7 mouse cellular contexts compared by ENCODE assay signal in the genomic region with DNA sequence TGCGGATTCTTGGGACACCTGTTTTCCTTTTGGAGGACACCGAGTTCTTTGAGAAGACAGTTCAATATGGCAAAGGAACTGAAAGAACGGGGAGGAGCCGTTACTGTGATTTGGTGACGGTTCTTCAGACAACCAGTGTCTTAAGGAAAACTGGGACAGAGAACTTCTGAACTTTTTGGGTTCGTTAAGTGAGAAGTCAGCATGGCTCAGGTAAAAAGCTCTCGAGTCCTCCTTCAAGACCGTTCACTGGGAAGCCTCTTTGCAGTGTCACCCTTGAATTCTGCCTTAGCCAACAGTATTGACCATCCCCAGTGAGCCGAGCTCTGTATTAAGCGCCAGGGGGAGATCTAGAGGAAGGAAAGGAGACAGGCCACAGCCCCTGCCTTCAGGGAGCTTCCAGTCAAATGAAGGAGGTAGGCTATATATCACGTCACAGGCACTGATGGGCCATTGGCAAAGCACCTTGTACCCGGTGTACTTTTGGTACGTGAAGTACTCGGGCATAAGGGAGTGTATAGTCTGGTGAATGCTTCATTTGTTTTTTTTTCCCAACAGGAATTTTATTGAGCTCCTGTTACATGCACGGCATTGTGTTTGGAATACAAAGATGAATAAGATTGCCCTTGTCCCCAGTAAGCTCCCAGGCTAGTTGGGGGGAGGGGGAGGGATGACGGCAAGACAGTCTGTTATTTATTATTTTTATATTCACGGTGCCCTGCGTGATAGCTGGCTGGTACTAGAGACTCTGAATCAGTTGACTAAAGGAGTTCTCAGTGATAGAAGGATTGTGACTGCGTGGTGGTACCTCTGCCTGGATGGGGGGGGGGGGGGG. TPM values are rescaled to one million over a fixed set of nuclear protein-coding genes. Genes with fewer than 3 reads are reported as not detected.
DNase-seq lines count a peak whose midpoint lies in the region; ATAC-seq and TF ChIP-seq lines count a peak whose summit lies in the region.

A gene (minus strand): TSS at position 51 of the 832 bp plus-strand sequence.

- no peak for DNase-seq in spleen, adult 2 months (ENCODE audit: low read depth in 1 of 2, low spot score in 2 of 2)
- DNase-seq in spleen, postnatal 36 days (ENCODE audit: low spot score in 2 of 2): no peak
- peak; percentile 56 for DNase-seq in brain, adult 2 months (ENCODE audit: low read depth, low spot score)
- no peak for DNase-seq in left cerebral cortex, postnatal 25 days (ENCODE audit: low spot score in 2 of 2)
- no peak for DNase-seq in ovary, postnatal 10 days (ENCODE audit: low spot score)

- TF ChIP-seq POLR2A in spleen, adult 2 months (IDR thresholded peaks at IDR 0.05; ENCODE audit: low read depth, low read length): no peak

- no peaks in the 10 kb centered on the region for H3K9me3 ChIP-seq in heart, embryonic 15.5 days (replicated peaks)
- H3K9me3 ChIP-seq in neural tube, embryonic 15.5 days (replicated peaks): no peaks in the 10 kb centered on the region

- H3K9ac ChIP-seq in heart, embryonic 15.5 days: peak within 1 kb of the TSS; percentile 86
- H3K9ac ChIP-seq in neural tube, embryonic 15.5 days (replicated peaks): peak within 1 kb of the TSS; percentile 87

- 80% methylated on average over 19 of the region's 19 CpGs for WGBS in spleen, adult 2 months
- WGBS in heart, embryonic 15.5 days: 58% methylated on average over 19 of the region's 19 CpGs
- WGBS in neural tube, embryonic 15.5 days: 45% methylated on average over 19 of the region's 19 CpGs

- peaks cover 27% of the 10 kb centered on the region; the same call in 1 of the 2 replicates for H3K4me1 ChIP-seq in spleen, adult 2 months (ENCODE audit: control insufficient read depth, insufficient read depth, insufficient read length)
- peaks cover 31% of the 10 kb centered on the region for H3K4me1 ChIP-seq in heart, embryonic 15.5 days (replicated peaks)
- H3K4me1 ChIP-seq in neural tube, embryonic 15.5 days: peaks cover 53% of the 10 kb centered on the region

- no peaks in the 10 kb centered on the region for H3K27me3 ChIP-seq in spleen, adult 2 months (ENCODE audit: control insufficient read depth, insufficient read depth, low read length)
- H3K27me3 ChIP-seq in heart, embryonic 15.5 days: no peaks in the 10 kb centered on the region
- H3K27me3 ChIP-seq in neural tube, embryonic 15.5 days (replicated peaks): no peaks in the 10 kb centered on the region

- intact Hi-C loops in left cerebral cortex, postnatal 25 days (cut with DNase I): loop anchor here (5.0 kb wide), 1 partner anchor 58 kb away; no protein-coding TSS in a partner anchor

- peak within 1 kb of the TSS; percentile 65 for H3K4me2 ChIP-seq in heart, embryonic 15.5 days
- peak within 1 kb of the TSS; percentile 65 for H3K4me2 ChIP-seq in neural tube, embryonic 15.5 days

- no peak for TF ChIP-seq CTCF in spleen, adult 2 months (IDR thresholded peaks at IDR 0.05; ENCODE audit: extremely low read depth, insufficient read depth, insufficient read length, insufficient replicate concordance)

- ATAC-seq in heart, embryonic 15.5 days (replicated peaks; ENCODE audit: insufficient number of reproducible peaks, insufficient read depth, low FRiP score, low read depth): no peak
- ATAC-seq in neural tube, embryonic 15.5 days (ENCODE audit: low FRiP score): no peak

- H3K27ac ChIP-seq in spleen, adult 2 months (ENCODE audit: insufficient read depth, low read length): peak within 1 kb of the TSS; percentile 98
- H3K27ac ChIP-seq in heart, embryonic 15.5 days: peak within 1 kb of the TSS; percentile 98
- H3K27ac ChIP-seq in neural tube, embryonic 15.5 days (replicated peaks): peak within 1 kb of the TSS; percentile 99

- peak within 1 kb of the TSS; percentile 61 for H3K4me3 ChIP-seq in spleen, adult 2 months (ENCODE audit: extremely low read depth, insufficient read depth, insufficient read length)
- H3K4me3 ChIP-seq in heart, embryonic 15.5 days: peak within 1 kb of the TSS; percentile 68
- H3K4me3 ChIP-seq in neural tube, embryonic 15.5 days (replicated peaks): peak within 1 kb of the TSS; percentile 82

- peaks cover 20% of the 10 kb centered on the region for H3K36me3 ChIP-seq in spleen, adult 2 months (ENCODE audit: control insufficient read depth, insufficient read depth, low read length)
- peaks cover 30% of the 10 kb centered on the region for H3K36me3 ChIP-seq in heart, embryonic 15.5 days
- H3K36me3 ChIP-seq in neural tube, embryonic 15.5 days: peaks cover 30% of the 10 kb centered on the region

RNA-seq across cellular contexts. Expression of the gene that starts here (rescaled TPM):
- polyA plus RNA-seq in spleen, adult 2 months (2012; rRNA removed): 33.2 and 40.9 TPM in 2 replicates
- polyA plus RNA-seq in heart, embryonic 15.5 days (2015; fragmentation: Nextera tagmentation; extraction: Ambion mirVana): 31.1 and 47.9 TPM in 2 replicates
- total RNA-seq in left cerebral cortex, postnatal 25 days (2021): 10 to 100 TPM; 28.4 to 32.1 TPM
- 33.6 and 43.7 TPM in 2 replicates for polyA plus RNA-seq in neural tube, embryonic 15.5 days (2015; fragmentation: Nextera tagmentation; extraction: Ambion mirVana)
